ENCODE assay signal across 8 mouse cellular contexts in genomic region chr14:105815281-105815680, GRCm38 (mm10).
DNase-seq lines count a peak whose midpoint lies in the region; ATAC-seq lines count a peak whose summit lies in the region.

No protein-coding gene starts in this region.

- 49% methylated on average over 12 of the region's 12 CpGs for WGBS in heart, embryonic 16.5 days
- WGBS in embryonic facial prominence, embryonic 14.5 days: 38% methylated on average over 12 of the region's 12 CpGs
- 15% methylated on average over 12 of the region's 12 CpGs for whole genome bisulfite sequencing in midbrain, embryonic 11.5 days

- no peaks in the 10 kb centered on the region for H3K9me3 ChIP-seq in heart, embryonic 16.5 days (replicated peaks; ENCODE audit: control insufficient read depth, low read length)
- H3K9me3 ChIP-seq in embryonic facial prominence, embryonic 14.5 days (ENCODE audit: control insufficient read depth, low read length): peaks cover 6% of the 10 kb centered on the region; the same call in 1 of the 2 replicates
- H3K9me3 ChIP-seq in midbrain, embryonic 11.5 days (ENCODE audit: control insufficient read depth, low read length): no peaks in the 10 kb centered on the region

- peak overlapping the region; percentile 27 for H3K4me3 ChIP-seq in heart, embryonic 16.5 days (ENCODE audit: low read length)
- peak overlapping the region; percentile 4; the same call in 1 of the 2 replicates for H3K4me3 ChIP-seq in embryonic facial prominence, embryonic 14.5 days (ENCODE audit: low read depth, low read length)
- peak overlapping the region; percentile 22; the same call in 1 of the 2 replicates for H3K4me3 ChIP-seq in midbrain, embryonic 11.5 days (ENCODE audit: low read depth, low read length)

- intact Hi-C loops in heart, postnatal 10 days (cut with DNase I): no loop called here

- peak overlapping the region; percentile 62 for H3K4me2 ChIP-seq in heart, embryonic 16.5 days (ENCODE audit: low read depth, low read length)
- peak overlapping the region; percentile 44 for H3K4me2 ChIP-seq in embryonic facial prominence, embryonic 14.5 days (ENCODE audit: low read depth, low read length)
- peak overlapping the region; percentile 50 for H3K4me2 ChIP-seq in midbrain, embryonic 11.5 days

- peaks cover 3% of the 10 kb centered on the region; the same call in 1 of the 2 replicates for H3K4me1 ChIP-seq in heart, embryonic 16.5 days (ENCODE audit: control insufficient read depth, insufficient read depth, low read length)
- H3K4me1 ChIP-seq in embryonic facial prominence, embryonic 14.5 days (ENCODE audit: control insufficient read depth, insufficient read depth, low read length): peaks cover 6% of the 10 kb centered on the region; the same call in 1 of the 2 replicates
- no peaks in the 10 kb centered on the region for H3K4me1 ChIP-seq in midbrain, embryonic 11.5 days (ENCODE audit: control insufficient read depth, insufficient read depth, low read length)

- no peak for DNase-seq in heart, postnatal 10 days
- peak; percentile 45 for DNase-seq in embryonic facial prominence, embryonic 14.5 days (ENCODE audit: low spot score)
- DNase-seq in kidney, adult 9 months: peak; percentile 58
- DNase-seq in midbrain, embryonic 11.5 days (ENCODE audit: low spot score, missing footprints): peak; percentile 90
- DNase-seq in spleen, postnatal 10 days (ENCODE audit: low spot score in 2 of 2): no peak
- no peak for DNase-seq in spleen, postnatal 36 days (ENCODE audit: low spot score in 2 of 2)
- no peak for DNase-seq in right cerebral cortex, adult 18-20 months

- H3K36me3 ChIP-seq in heart, embryonic 16.5 days (ENCODE audit: control insufficient read depth, insufficient read depth): no peaks in the 10 kb centered on the region
- no peaks in the 10 kb centered on the region for H3K36me3 ChIP-seq in embryonic facial prominence, embryonic 14.5 days (ENCODE audit: control insufficient read depth, insufficient read depth, low read length)
- H3K36me3 ChIP-seq in midbrain, embryonic 11.5 days (ENCODE audit: control insufficient read depth, insufficient read depth, low read length): no peaks in the 10 kb centered on the region

- no peak overlapping the region for H3K27ac ChIP-seq in heart, embryonic 16.5 days (ENCODE audit: low read length)
- no peak overlapping the region for H3K27ac ChIP-seq in embryonic facial prominence, embryonic 14.5 days (replicated peaks; ENCODE audit: low read depth, low read length)
- H3K27ac ChIP-seq in midbrain, embryonic 11.5 days (ENCODE audit: low read depth, low read length): no peak overlapping the region; the same call in 1 of the 2 replicates

- H3K27me3 ChIP-seq in heart, embryonic 16.5 days (ENCODE audit: control insufficient read depth, insufficient read depth, low read length): no peaks in the 10 kb centered on the region
- H3K27me3 ChIP-seq in embryonic facial prominence, embryonic 14.5 days (replicated peaks; ENCODE audit: control insufficient read depth, insufficient read depth, low read length): no peaks in the 10 kb centered on the region
- no peaks in the 10 kb centered on the region for H3K27me3 ChIP-seq in midbrain, embryonic 11.5 days (ENCODE audit: control insufficient read depth, insufficient read depth, low read length)

- no peak for ATAC-seq in heart, embryonic 16.5 days (replicated peaks; ENCODE audit: extremely low read depth, insufficient read depth, low FRiP score)
- ATAC-seq in embryonic facial prominence, embryonic 14.5 days (ENCODE audit: low read depth): peak; percentile 41; the same call in 1 of the 2 replicates
- ATAC-seq in midbrain, embryonic 11.5 days (ENCODE audit: low FRiP score): peak; percentile 60

- no peak overlapping the region for H3K9ac ChIP-seq in heart, embryonic 16.5 days (ENCODE audit: low read length)
- no peak overlapping the region for H3K9ac ChIP-seq in embryonic facial prominence, embryonic 14.5 days (ENCODE audit: low read depth, low read length)
- H3K9ac ChIP-seq in midbrain, embryonic 11.5 days (ENCODE audit: low read length): 0 out of 2 replicates have a peak overlapping the region, but pooled peaks have one; percentile 12

Comparison
In these comparisons a context has a peak if more than half of its experiments do, and no peak if none do; other contexts are left out.
1. DNase-seq: peak in embryonic facial prominence, embryonic 14.5 days (single experiment), kidney, adult 9 months (single experiment) and midbrain, embryonic 11.5 days (single experiment); none in heart, postnatal 10 days (0 of 2), spleen, postnatal 10 days (0 of 2), spleen, postnatal 36 days (0 of 2) and right cerebral cortex, adult 18-20 months (single experiment).
2. Peak in every context shown above with its lines, with median percentiles within 50 percentile points of each other: H3K4me2 ChIP-seq and H3K4me3 ChIP-seq.